Mouse (Mus musculus) hindbrain, embryonic 10.5 days (tissue): Measurements from ENCODE around the gene Cpm. TPM values are rescaled to one million over a fixed set of nuclear protein-coding genes. Genes with fewer than 3 reads are reported as not detected.

ENCODE experiments used
- DNase-seq: peaks from one replicate; pipeline ENCODE4 v3.0.0-alpha.2; 2017; ENCODE audit warnings: low spot score
- H3K27ac ChIP-seq: fragments of 300-500 bp; sonication (generic); 2 replicates; pipeline ENCODE4 v1.5.1; 2016; ENCODE audit warnings: mild to moderate bottlenecking, moderate library complexity
- H3K27me3 ChIP-seq: fragments of 300-500 bp; sonication (generic); 2 replicates; pipeline ENCODE4 v1.6.1; 2016; ENCODE audit warnings: mild to moderate bottlenecking; ENCODE audit not compliant: poor library complexity, insufficient read depth, severe bottlenecking
- H3K36me3 ChIP-seq: fragments of 300-500 bp; sonication (generic); 2 replicates; pipeline ENCODE4 v1.6.1; 2016; ENCODE audit warnings: mild to moderate bottlenecking, moderate library complexity
- H3K4me1 ChIP-seq: fragments of 300-500 bp; sonication (generic); replicated peaks from 2 replicates; pipeline ENCODE4 v1.6.1; 2016; ENCODE audit warnings: mild to moderate bottlenecking
- H3K4me3 ChIP-seq: fragments of 300-500 bp; sonication (generic); 2 replicates; pipeline ENCODE4 v1.5.1; 2016; ENCODE audit warnings: mild to moderate bottlenecking, moderate library complexity
- H3K9me3 ChIP-seq: fragments of 300-500 bp; sonication (generic); 2 replicates; pipeline ENCODE4 v1.6.1; 2016; ENCODE audit warnings: mild to moderate bottlenecking, moderate library complexity
- WGBS: fragments of 180-500 bp; shearing (Covaris S2); methylation state at CpG from one replicate; pipeline ENCODE4 v1.1.7; 2016; 5-methylcytosine and 5-hydroxymethylcytosine counted together
- polyA plus RNA-seq: library from polyadenylated mRNA; unstranded; fragments of >200 nt; fragmentation: Nextera tagmentation; extraction: Ambion mirVana; gene quantifications from 2 replicates; pipeline ENCODE4 v1.2.1, GENCODE M21; 2016

The Cpm gene
- polyA plus RNA-seq, 1 experiment from 2014 or later, result 5.9 TPM

DNA sequence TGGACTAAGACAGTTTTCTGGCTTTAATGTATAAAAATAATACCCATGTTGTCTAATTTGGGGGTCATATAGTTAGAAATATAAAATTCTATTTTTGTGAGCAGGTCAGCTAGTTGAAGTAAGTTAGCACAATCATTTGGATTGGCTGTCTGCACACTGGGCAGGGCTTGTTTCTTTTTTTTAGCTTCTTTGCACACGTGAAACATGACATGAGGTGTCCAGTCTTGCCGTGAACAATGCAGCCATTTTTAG is 60.7 kb downstream of the Cpm start:
- DNase-seq, result no peak
- Histone ChIP-seq H3K27me3 (no peaks in the 10 kb centered on the region), H3K4me3 (no peak overlapping the region), H3K36me3 (peaks cover 76% of the 10 kb centered on the region), H3K27ac (no peak overlapping the region), H3K4me1 (no peaks in the 10 kb centered on the region), H3K9me3 (no peaks in the 10 kb centered on the region)
- 87% methylated on average over 2 of the region's 2 CpGs for WGBS

DNA sequence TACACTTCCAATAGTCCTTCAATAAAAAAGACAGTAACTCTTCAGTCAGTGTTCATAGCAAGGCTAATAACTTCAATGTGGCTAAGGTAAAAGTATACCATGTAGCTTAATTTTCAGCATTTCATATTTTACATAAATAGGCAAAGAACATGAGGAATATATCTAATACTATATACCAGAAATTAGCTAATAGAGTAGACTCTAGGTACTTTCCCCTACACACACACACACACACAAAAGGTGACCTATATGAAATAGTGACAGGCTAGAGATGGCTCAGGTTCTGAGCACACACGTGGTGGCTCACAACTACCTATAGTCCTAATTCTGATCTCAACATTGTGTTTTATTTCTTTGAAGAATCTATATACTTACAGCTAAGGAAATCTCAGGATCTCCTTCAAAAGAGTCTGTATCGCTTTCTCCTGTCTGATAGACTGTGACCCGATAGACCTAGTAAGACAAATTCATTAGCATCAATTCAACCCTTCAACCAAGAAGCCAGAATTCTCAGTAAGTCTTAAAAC is 61.5 kb downstream of the Cpm start:
- no peak for DNase-seq
- no peaks in the 10 kb centered on the region for H3K4me1 ChIP-seq
- WGBS, result 96% methylated on average over 3 of the region's 3 CpGs
- H3K36me3 ChIP-seq, result peaks cover 84% of the 10 kb centered on the region
- no peaks in the 10 kb centered on the region for H3K27me3 ChIP-seq
- H3K27ac ChIP-seq, result no peak overlapping the region
- H3K4me3 ChIP-seq, result no peak overlapping the region
- no peaks in the 10 kb centered on the region for H3K9me3 ChIP-seq

DNA sequence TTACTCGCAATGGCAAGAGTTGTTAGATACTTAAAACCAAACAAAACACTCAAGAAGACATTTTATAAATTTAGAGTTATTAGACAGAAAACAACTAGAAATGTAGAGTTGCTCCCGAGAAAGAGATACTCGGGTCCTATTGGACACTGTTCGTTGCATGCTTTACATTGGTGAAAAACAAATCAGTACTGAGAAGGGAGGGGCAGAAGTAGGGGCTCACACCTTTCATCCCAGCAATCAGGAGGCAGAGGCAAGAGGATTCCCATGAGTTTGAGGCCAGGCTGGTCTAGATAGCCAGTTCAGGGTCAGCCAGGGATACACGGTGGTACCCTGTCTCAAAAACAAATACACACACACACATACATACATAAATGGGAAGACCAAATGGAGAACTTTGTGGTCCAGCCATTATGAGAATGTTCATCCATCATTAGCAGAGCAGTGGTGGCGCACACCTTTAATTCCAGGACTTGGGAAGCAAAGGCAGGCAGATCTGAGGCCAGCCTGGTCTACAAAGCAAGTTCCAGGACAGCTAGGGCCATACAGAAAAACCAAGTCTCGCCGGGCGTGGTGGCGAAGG is 62.2 kb downstream of the Cpm start:
- DNase-seq, result no peak
- H3K4me1 ChIP-seq, result no peaks in the 10 kb centered on the region
- peaks cover 90% of the 10 kb centered on the region for H3K36me3 ChIP-seq
- no peaks in the 10 kb centered on the region for H3K9me3 ChIP-seq
- no peak overlapping the region for H3K4me3 ChIP-seq
- no peaks in the 10 kb centered on the region for H3K27me3 ChIP-seq
- H3K27ac ChIP-seq, result no peak overlapping the region
- WGBS, result 97% methylated on average over 10 of the region's 10 CpGs

DNA sequence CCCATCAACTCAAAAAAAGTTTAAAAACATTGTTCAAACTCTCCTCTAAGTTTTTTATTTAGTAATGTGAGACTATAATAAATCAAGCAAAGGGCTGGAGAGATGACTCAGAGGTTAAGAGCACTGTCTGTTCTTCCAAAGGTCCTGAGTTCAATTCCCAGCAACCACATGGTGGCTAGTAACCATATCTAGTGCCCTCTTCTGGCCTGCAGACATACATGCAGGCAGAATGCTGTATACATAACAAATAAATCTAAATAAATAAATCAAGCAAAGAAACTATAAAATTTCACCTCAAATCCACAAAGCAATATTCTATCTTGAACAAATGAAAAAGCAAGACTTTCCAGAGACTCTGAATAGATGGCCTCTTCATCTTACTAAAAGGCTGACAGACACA is 62.9 kb downstream of the Cpm start:
- no peak for DNase-seq
- Histone ChIP-seq H3K27ac (no peak overlapping the region), H3K4me3 (no peak overlapping the region), H3K36me3 (peaks cover 97% of the 10 kb centered on the region), H3K4me1 (no peaks in the 10 kb centered on the region), H3K9me3 (no peaks in the 10 kb centered on the region), H3K27me3 (no peaks in the 10 kb centered on the region)

DNA sequence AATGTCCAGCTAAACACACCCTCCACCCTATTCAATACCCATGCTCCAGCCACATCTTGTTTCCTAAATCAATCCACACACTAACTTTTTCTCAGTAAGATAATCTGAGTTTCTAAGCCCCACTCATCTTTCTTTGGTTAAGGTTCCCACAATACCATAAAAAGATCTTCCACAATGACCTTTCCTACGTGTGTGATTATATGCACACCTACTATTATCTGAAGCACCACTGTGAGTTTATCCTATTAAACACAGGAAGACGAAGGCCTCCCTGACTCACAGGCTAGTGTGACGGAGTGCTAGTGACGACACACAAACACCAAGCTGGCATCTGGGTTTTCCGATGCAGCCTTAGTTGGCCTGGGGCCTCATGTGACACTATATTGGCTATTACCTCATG is 63.7 kb downstream of the Cpm start:
- DNase-seq, result no peak
- H3K36me3 ChIP-seq, result peaks cover 97% of the 10 kb centered on the region

DNA sequence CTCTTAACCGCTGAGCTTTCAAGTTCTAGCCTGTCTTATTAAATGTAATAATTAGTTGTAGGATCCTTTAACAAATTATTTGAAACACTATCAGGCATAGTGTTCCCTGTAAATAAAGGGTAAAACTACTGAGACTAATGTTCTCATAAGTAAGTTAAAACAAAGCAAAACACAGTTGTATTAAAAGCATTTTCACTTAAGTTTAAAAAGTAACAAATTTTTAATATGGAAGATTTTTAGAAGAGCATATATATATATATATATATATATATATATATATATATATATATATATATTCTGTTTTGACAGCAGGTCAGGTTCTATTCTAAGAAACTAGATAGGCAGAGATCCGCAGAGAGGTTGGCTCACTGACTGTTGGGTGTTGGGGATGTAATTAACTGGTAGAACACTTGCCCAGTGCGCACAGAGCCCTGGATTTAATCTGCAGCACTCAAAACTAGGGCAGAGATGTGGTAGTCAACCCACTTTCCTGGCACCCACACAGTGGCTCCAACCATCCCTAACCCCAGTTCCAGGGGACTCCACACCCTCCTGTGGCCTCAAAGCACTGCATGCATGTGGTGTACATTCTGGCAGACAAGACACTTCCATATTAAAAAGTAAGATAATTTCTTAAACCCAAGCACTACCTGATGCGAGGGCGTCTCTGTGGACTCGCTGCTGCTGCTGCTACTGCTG is 65.1 kb downstream of the Cpm start:
- H3K9me3 ChIP-seq, result no peaks in the 10 kb centered on the region
- DNase-seq, result no peak
- H3K36me3 ChIP-seq, result peaks cover 97% of the 10 kb centered on the region
- 96% methylated on average over 6 of the region's 6 CpGs for WGBS
- H3K27me3 ChIP-seq, result no peaks in the 10 kb centered on the region
- no peaks in the 10 kb centered on the region for H3K4me1 ChIP-seq
- H3K4me3 ChIP-seq, result no peak overlapping the region
- H3K27ac ChIP-seq, result no peak overlapping the region

More for the DNA sequence above, 63.7 kb downstream of the Cpm start:
- H3K27ac ChIP-seq, result no peak overlapping the region
- WGBS, result 94% methylated on average over 5 of the region's 5 CpGs
- no peaks in the 10 kb centered on the region for H3K9me3 ChIP-seq
- no peaks in the 10 kb centered on the region for H3K27me3 ChIP-seq
- H3K4me3 ChIP-seq, result no peak overlapping the region
- H3K4me1 ChIP-seq, result no peaks in the 10 kb centered on the region

DNA sequence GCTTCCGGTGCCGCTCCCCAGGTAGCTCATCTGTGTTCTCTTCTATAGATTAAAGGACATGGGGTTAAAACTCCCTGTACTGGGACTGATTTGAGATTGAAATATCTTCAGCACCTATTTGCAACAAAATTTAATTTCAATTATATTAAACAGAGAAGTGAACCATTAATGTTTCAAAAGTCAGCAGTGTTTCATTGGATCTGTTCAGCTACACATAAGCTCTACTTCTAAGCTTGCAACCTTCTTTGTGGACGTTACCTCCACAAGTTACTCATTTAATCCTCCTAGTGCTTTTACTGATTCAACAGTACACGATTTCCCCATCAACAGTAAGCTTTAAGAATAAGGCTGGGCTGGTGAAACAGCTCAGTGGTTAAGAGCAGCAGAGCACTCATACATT is 65.7 kb downstream of the Cpm start:
- WGBS, result 94% methylated on average over 4 of the region's 4 CpGs

DNA sequence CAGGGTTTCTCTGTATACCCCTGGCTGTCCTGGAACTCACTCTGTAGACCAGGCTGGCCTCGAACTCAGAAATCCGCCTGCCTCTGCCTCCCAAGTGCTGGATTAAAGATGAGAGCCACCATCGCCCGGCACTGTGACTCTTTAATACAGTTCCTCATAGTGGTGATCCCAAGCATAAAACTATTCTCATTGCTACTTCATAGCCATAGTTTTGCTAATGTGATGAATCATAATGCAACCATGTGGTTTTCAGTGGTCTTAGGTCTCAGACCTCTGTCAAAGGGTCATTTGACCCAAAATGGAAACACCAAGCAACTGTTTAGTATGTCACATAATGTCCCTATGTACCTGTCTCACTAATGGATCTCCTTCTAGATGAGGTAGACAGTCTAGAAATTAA is 66.3 kb downstream of the Cpm start:
- Histone ChIP-seq H3K4me1 (no peaks in the 10 kb centered on the region), H3K36me3 (peaks cover 97% of the 10 kb centered on the region), H3K4me3 (no peak overlapping the region), H3K27me3 (no peaks in the 10 kb centered on the region), H3K27ac (no peak overlapping the region), H3K9me3 (no peaks in the 10 kb centered on the region)
- DNase-seq, result no peak
- 97% methylated on average over 4 of the region's 4 CpGs for WGBS

More for the DNA sequence above, 65.7 kb downstream of the Cpm start:
- Histone ChIP-seq H3K27ac (no peak overlapping the region), H3K4me3 (no peak overlapping the region), H3K9me3 (no peaks in the 10 kb centered on the region), H3K27me3 (no peaks in the 10 kb centered on the region), H3K4me1 (no peaks in the 10 kb centered on the region), H3K36me3 (peaks cover 97% of the 10 kb centered on the region)
- no peak for DNase-seq

DNA sequence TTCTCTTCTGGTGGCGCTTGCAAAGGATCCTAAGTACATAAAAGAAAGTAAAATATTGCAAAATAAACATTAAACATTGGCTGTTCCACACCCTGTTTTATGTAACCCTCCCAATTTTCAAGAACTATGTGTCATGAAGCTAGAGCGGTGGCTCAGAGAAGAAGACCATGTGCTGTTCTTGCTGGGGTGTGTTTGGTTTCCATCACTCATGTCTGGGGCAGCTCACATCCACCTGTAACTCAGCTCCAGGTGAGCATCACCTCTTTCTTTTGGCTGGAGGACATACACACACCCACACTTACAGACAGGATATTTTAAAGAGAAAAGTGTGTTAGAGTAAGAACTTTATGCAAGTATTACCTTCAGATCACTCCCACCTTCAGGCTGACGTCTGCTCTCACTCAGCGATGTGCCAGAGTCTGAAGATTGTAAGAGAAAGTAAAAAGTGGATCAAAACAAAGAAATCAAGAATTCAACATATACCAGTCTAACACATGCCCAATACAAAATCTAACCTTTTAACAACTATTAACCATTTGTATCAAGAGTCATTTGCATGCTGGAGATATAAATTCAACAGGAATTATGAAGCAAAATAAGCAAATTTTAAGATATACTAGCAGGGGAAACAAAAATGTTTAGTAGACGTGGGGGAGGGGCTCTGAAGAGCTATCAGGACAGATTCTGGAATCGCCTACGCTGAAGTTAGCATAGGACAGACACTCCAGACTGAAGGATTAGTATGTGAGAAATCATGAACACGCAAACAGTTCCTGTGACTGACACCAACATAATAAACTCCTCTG is 66.9 kb downstream of the Cpm start:
- no peak for DNase-seq
- no peaks in the 10 kb centered on the region for H3K4me1 ChIP-seq
- no peak overlapping the region for H3K27ac ChIP-seq
- H3K36me3 ChIP-seq, result peaks cover 97% of the 10 kb centered on the region
- 94% methylated on average over 8 of the region's 8 CpGs for WGBS
- no peaks in the 10 kb centered on the region for H3K9me3 ChIP-seq
- no peaks in the 10 kb centered on the region for H3K27me3 ChIP-seq
- no peak overlapping the region for H3K4me3 ChIP-seq

DNA sequence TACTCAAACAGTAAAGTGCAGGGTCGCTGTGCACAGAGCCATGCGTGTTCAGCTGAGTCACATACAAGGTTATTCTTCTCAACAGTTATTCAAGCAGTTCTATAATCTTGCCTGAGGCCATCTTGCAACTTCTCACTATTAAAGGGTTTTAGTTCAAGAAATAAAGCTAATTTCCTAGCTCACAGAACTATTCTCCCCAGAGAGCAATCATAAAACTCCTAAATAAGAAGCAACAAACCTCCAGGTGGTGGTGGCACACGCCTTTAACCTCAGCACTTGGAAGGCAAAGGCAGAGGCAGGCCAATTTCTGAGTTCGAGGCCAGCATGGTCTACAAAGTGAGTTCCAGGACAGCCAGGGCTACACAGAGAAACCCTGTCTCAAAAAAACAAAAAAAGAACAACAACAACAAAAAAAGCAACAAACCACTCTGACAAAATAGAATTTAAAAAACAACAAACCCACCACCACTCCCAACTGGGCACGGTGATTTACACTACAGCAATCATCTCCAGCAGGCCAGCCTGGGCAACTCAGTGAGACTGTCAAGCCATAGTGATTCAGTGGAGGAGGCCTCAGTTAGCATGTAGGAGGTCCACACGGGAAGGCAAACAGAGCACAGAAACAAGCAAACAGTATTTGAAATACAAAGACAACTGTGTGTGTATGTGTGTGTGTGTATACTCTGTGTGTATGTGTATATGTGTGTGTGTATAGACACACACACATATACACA is 67.7 kb downstream of the Cpm start:
- no peak overlapping the region for H3K27ac ChIP-seq
- H3K9me3 ChIP-seq, result no peaks in the 10 kb centered on the region
- no peaks in the 10 kb centered on the region for H3K27me3 ChIP-seq
- no peak for DNase-seq
- no peaks in the 10 kb centered on the region for H3K4me1 ChIP-seq
- WGBS, result 95% methylated on average over 6 of the region's 6 CpGs
- no peak overlapping the region for H3K4me3 ChIP-seq
- H3K36me3 ChIP-seq, result peaks cover 97% of the 10 kb centered on the region

DNA sequence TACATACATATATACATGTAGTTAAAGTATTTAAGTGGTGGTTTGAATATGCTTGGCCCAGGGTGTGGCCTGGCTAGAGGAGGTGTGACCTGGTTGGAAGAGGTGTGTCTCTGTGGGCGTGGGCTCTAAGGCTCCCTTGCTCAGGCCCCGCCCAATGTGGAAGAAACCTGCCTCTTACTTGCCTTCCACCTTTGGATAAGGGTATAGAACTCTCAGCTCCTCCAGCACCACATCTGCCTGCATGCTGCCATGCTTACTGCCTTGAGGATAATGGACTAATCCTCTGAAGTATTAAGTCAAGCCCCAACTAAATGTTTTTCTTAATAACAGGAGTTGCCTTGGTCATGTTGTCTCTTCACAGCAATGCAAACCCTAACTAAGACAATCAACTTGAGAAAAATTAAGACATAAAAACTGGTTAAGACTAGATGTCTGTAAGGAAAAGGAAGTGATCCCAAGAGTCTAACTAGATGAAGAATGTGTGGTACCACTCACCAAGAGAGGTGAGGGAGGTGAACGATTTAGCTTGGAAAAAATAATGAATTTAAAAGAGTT is 68.3 kb downstream of the Cpm start:
- H3K27me3 ChIP-seq, result no peaks in the 10 kb centered on the region
- H3K36me3 ChIP-seq, result peaks cover 97% of the 10 kb centered on the region
- no peak overlapping the region for H3K4me3 ChIP-seq
- DNase-seq, result no peak
- H3K9me3 ChIP-seq, result no peaks in the 10 kb centered on the region
- no peak overlapping the region for H3K27ac ChIP-seq
- 91% methylated on average over 3 of the region's 3 CpGs for WGBS
- H3K4me1 ChIP-seq, result no peaks in the 10 kb centered on the region

DNA sequence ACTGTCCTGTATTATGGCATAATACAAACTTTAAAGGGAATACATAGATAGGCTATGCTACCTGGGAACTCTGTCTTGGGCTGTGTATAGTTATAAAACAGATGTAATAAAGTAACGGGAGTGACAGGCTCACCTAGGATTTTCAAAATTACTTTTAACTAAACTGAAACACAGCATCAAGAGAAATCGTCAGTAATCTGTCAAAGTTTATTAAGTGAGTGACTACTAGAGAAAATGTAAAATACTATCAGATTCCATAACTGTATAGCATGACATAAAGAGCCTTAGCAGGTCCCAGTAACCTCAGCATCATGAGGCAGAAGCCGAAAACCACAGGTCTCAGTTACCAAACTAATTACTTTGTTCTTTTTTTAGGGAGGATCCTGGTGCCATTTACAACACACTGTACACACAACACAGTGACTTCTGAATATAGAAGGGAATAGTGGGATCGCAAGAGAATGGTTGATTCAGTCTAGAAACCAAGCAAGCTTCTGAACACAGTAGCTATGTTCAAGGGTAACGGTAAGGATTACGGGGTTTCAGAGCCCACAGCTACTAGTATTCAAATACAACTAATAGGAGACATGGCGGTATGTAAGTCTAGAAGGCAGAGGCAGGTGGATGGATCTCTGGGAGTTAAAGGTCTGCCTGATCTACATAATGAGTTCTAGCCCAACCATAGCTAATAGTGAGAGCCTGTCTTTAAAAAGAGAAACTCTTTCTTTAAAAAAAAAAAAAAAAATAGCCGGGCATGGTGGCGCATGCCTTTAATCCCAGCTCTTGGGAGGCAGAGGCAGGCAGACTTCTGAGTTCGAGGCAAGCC is 69.2 kb downstream of the Cpm start:
- Histone ChIP-seq H3K9me3 (no peaks in the 10 kb centered on the region), H3K27me3 (no peaks in the 10 kb centered on the region), H3K27ac (no peak overlapping the region), H3K4me3 (no peak overlapping the region), H3K36me3 (peaks cover 99% of the 10 kb centered on the region), H3K4me1 (no peaks in the 10 kb centered on the region)
- DNase-seq, result no peak
- 96% methylated on average over 10 of the region's 10 CpGs for WGBS
